Mouse (Mus musculus) forebrain, embryonic 15.5 days (tissue): ENCODE results near the gene Teddm2. TPM values are rescaled to one million over a fixed set of nuclear protein-coding genes. Genes with fewer than 3 reads are reported as not detected.

ENCODE experiments used
- ATAC-seq: fragments of 200-750 bp; cut with Nextera tagmentation; replicated peaks from 2 replicates; pipeline ENCODE4 v1.8.0; 2017; ENCODE audit warnings: mild to moderate bottlenecking, moderate TSS enrichment, moderate library complexity
- H3K27ac ChIP-seq: fragments of 300-500 bp; sonication (generic); replicated peaks from 2 replicates; pipeline ENCODE4 v1.5.1; 2015; ENCODE audit warnings: mild to moderate bottlenecking, inconsistent platforms
- H3K27me3 ChIP-seq: fragments of 300-500 bp; sonication (generic); 2 replicates; pipeline ENCODE4 v1.6.1; 2015; ENCODE audit warnings: inconsistent platforms
- H3K36me3 ChIP-seq: fragments of 300-500 bp; sonication (generic); 2 replicates; pipeline ENCODE4 v1.6.1; 2015; ENCODE audit warnings: mild to moderate bottlenecking, inconsistent platforms
- H3K4me1 ChIP-seq: fragments of 300-500 bp; sonication (generic); 2 replicates; pipeline ENCODE4 v1.6.1; 2015; ENCODE audit warnings: inconsistent platforms
- H3K4me2 ChIP-seq: fragments of 300-500 bp; sonication (generic); replicated peaks from 2 replicates; pipeline ENCODE4 v1.6.1; 2015; ENCODE audit warnings: mild to moderate bottlenecking, inconsistent platforms
- H3K4me3 ChIP-seq: fragments of 300-500 bp; sonication (generic); 2 replicates; pipeline ENCODE4 v1.5.1; 2015; ENCODE audit warnings: mild to moderate bottlenecking, inconsistent platforms
- H3K9ac ChIP-seq: fragments of 300-500 bp; sonication (generic); replicated peaks from 2 replicates; pipeline ENCODE4 v1.6.1; 2015; ENCODE audit warnings: mild to moderate bottlenecking, inconsistent platforms
- H3K9me3 ChIP-seq: fragments of 300-500 bp; sonication (generic); 2 replicates; pipeline ENCODE4 v1.6.1; 2016; ENCODE audit warnings: inconsistent platforms
- WGBS: fragments of 180-500 bp; shearing (Covaris S2); methylation state at CpG from one replicate; pipeline ENCODE4 v1.1.7; 2015; ENCODE audit warnings: mixed read lengths; 5-methylcytosine and 5-hydroxymethylcytosine counted together
- polyA plus RNA-seq: library from polyadenylated mRNA; unstranded; fragments of >200 nt; fragmentation: Nextera tagmentation; extraction: Ambion mirVana; gene quantifications from 2 replicates; pipeline ENCODE4 v1.2.1, GENCODE M21; 2015

Gene Teddm2
- polyA plus RNA-seq, 1 experiment from 2014 or later, result 2.2 TPM

- Histone ChIP-seq H3K27ac (no peak overlapping the region), H3K36me3 (no peaks in the 10 kb centered on the region), H3K4me1 (no peaks in the 10 kb centered on the region), H3K27me3 (no peaks in the 10 kb centered on the region), H3K4me3 (no peak overlapping the region), H3K4me2 (no peak overlapping the region), H3K9ac (no peak overlapping the region), H3K9me3 (no peaks in the 10 kb centered on the region)
- ATAC-seq, result no peak
- WGBS, result 66% methylated on average over 3 of the region's 3 CpGs
Measured at GRCm38 (mm10) chr1:153918521-153919206, 18.6 kb upstream of the Teddm2 start.

GRCm38 (mm10) chr1:153913869-153914268 lies 13.8 kb upstream of the Teddm2 start:
- Histone ChIP-seq H3K27ac (no peak overlapping the region), H3K4me3 (no peak overlapping the region), H3K27me3 (no peaks in the 10 kb centered on the region), H3K4me2 (no peak overlapping the region), H3K9ac (no peak overlapping the region), H3K4me1 (no peaks in the 10 kb centered on the region), H3K36me3 (peaks cover 11% of the 10 kb centered on the region), H3K9me3 (no peaks in the 10 kb centered on the region)
- 92% methylated on average over 3 of the region's 3 CpGs for WGBS
- ATAC-seq, result no peak

GRCm38 (mm10) chr1:153911276-153911795 lies 11.3 kb upstream of the Teddm2 start:
- Histone ChIP-seq H3K4me3 (no peak overlapping the region), H3K27ac (no peak overlapping the region), H3K27me3 (no peaks in the 10 kb centered on the region), H3K9me3 (no peaks in the 10 kb centered on the region), H3K4me2 (no peak overlapping the region), H3K4me1 (no peaks in the 10 kb centered on the region), H3K9ac (no peak overlapping the region), H3K36me3 (peaks cover 36% of the 10 kb centered on the region)
- no peak for ATAC-seq
- WGBS, result 86% methylated on average over 6 of the region's 6 CpGs

- WGBS, result 94% methylated on average over 5 of the region's 5 CpGs
- no peak for ATAC-seq
- Histone ChIP-seq H3K9ac (no peak overlapping the region), H3K9me3 (no peaks in the 10 kb centered on the region), H3K4me3 (no peak overlapping the region), H3K4me1 (no peaks in the 10 kb centered on the region), H3K4me2 (no peak overlapping the region), H3K36me3 (peaks cover 44% of the 10 kb centered on the region), H3K27me3 (no peaks in the 10 kb centered on the region), H3K27ac (no peak overlapping the region)
Measured at GRCm38 (mm10) chr1:153910423-153910822, 10.4 kb upstream of the Teddm2 start.

GRCm38 (mm10) chr1:153909963-153910291 lies 9.9 kb upstream of the Teddm2 start:
- H3K36me3 ChIP-seq, result peaks cover 49% of the 10 kb centered on the region
- WGBS, result 96% methylated on average over 9 of the region's 9 CpGs
- no peak overlapping the region for H3K27ac ChIP-seq
- no peak for ATAC-seq
- no peaks in the 10 kb centered on the region for H3K4me1 ChIP-seq
- H3K27me3 ChIP-seq, result no peaks in the 10 kb centered on the region
- H3K9me3 ChIP-seq, result no peaks in the 10 kb centered on the region
- no peak overlapping the region for H3K4me3 ChIP-seq
- no peak overlapping the region for H3K9ac ChIP-seq
- no peak overlapping the region for H3K4me2 ChIP-seq

- no peaks in the 10 kb centered on the region for H3K27me3 ChIP-seq
- H3K4me2 ChIP-seq, result no peak overlapping the region
- H3K9ac ChIP-seq, result no peak overlapping the region
- H3K4me1 ChIP-seq, result no peaks in the 10 kb centered on the region
- ATAC-seq, result no peak
- H3K36me3 ChIP-seq, result peaks cover 54% of the 10 kb centered on the region
- H3K4me3 ChIP-seq, result no peak overlapping the region
- H3K27ac ChIP-seq, result no peak overlapping the region
- 90% methylated on average over 10 of the region's 10 CpGs for WGBS
- no peaks in the 10 kb centered on the region for H3K9me3 ChIP-seq
Measured at GRCm38 (mm10) chr1:153909213-153909962, 9.4 kb upstream of the Teddm2 start.

- Histone ChIP-seq H3K4me2 (no peak overlapping the region), H3K4me1 (no peaks in the 10 kb centered on the region), H3K27me3 (no peaks in the 10 kb centered on the region), H3K36me3 (peaks cover 60% of the 10 kb centered on the region), H3K9me3 (no peaks in the 10 kb centered on the region), H3K9ac (no peak overlapping the region), H3K27ac (no peak overlapping the region), H3K4me3 (no peak overlapping the region)
- 85% methylated on average over 4 of the region's 4 CpGs for WGBS
- ATAC-seq, result no peak; the same call in 1 of the 2 replicates
Measured at GRCm38 (mm10) chr1:153908741-153909140, 8.7 kb upstream of the Teddm2 start.

GRCm38 (mm10) chr1:153908208-153908607 lies 8.2 kb upstream of the Teddm2 start:
- Histone ChIP-seq H3K9ac (no peak overlapping the region), H3K27me3 (no peaks in the 10 kb centered on the region), H3K4me2 (no peak overlapping the region), H3K9me3 (no peaks in the 10 kb centered on the region), H3K4me3 (no peak overlapping the region), H3K36me3 (peaks cover 66% of the 10 kb centered on the region), H3K27ac (no peak overlapping the region), H3K4me1 (peaks cover 4% of the 10 kb centered on the region)
- 46% methylated on average over 6 of the region's 6 CpGs for WGBS
- no peak for ATAC-seq

GRCm38 (mm10) chr1:153905884-153906283 lies 5.9 kb upstream of the Teddm2 start:
- Histone ChIP-seq H3K4me3 (no peak overlapping the region), H3K4me2 (no peak overlapping the region), H3K4me1 (peaks cover 26% of the 10 kb centered on the region), H3K9ac (no peak overlapping the region), H3K27ac (no peak overlapping the region), H3K27me3 (no peaks in the 10 kb centered on the region), H3K9me3 (no peaks in the 10 kb centered on the region), H3K36me3 (peaks cover 69% of the 10 kb centered on the region)
- ATAC-seq, result no peak
- 96% methylated on average over 3 of the region's 3 CpGs for WGBS

- no peak overlapping the region for H3K4me2 ChIP-seq
- peaks cover 27% of the 10 kb centered on the region for H3K4me1 ChIP-seq
- H3K36me3 ChIP-seq, result peaks cover 59% of the 10 kb centered on the region
- WGBS, result 96% methylated on average over 14 of the region's 14 CpGs
- H3K27me3 ChIP-seq, result no peaks in the 10 kb centered on the region
- no peak overlapping the region for H3K27ac ChIP-seq
- no peak overlapping the region for H3K9ac ChIP-seq
- H3K4me3 ChIP-seq, result no peak overlapping the region
- no peaks in the 10 kb centered on the region for H3K9me3 ChIP-seq
- no peak for ATAC-seq
Measured at GRCm38 (mm10) chr1:153904236-153904635, 4.2 kb upstream of the Teddm2 start.

GRCm38 (mm10) chr1:153903006-153903405 lies 3.0 kb upstream of the Teddm2 start:
- H3K27ac ChIP-seq, result no peak overlapping the region
- peak overlapping the region; percentile 15; the same call in 1 of the 2 replicates for H3K4me3 ChIP-seq
- 22% methylated on average over 13 of the region's 13 CpGs for WGBS
- H3K36me3 ChIP-seq, result peaks cover 49% of the 10 kb centered on the region
- H3K4me2 ChIP-seq, result peak overlapping the region; percentile 59
- H3K4me1 ChIP-seq, result peaks cover 36% of the 10 kb centered on the region
- ATAC-seq, result no peak
- H3K27me3 ChIP-seq, result no peaks in the 10 kb centered on the region
- H3K9me3 ChIP-seq, result no peaks in the 10 kb centered on the region
- H3K9ac ChIP-seq, result peak overlapping the region; percentile 3; the same call in 1 of the 2 replicates

- ATAC-seq, result no peak
- Histone ChIP-seq H3K4me3 (peak overlapping the region; percentile 96), H3K27ac (peak overlapping the region; percentile 99), H3K36me3 (peaks cover 30% of the 10 kb centered on the region), H3K9ac (peak overlapping the region; percentile 95), H3K4me1 (peaks cover 36% of the 10 kb centered on the region), H3K9me3 (no peaks in the 10 kb centered on the region), H3K27me3 (no peaks in the 10 kb centered on the region), H3K4me2 (peak overlapping the region; percentile 59)
- WGBS, result under 1% methylated on average over 25 of the region's 25 CpGs
Measured at GRCm38 (mm10) chr1:153900860-153901730, 1.1 kb upstream of the Teddm2 start.
